ENCODE assay signal across 8 mouse cellular contexts in genomic region chr15:86173136-86173985, GRCm38 (mm10). TPM values are rescaled to one million over a fixed set of nuclear protein-coding genes. Genes with fewer than 3 reads are reported as not detected.
DNase-seq lines count a peak whose midpoint lies in the region; ATAC-seq lines count a peak whose summit lies in the region.

No protein-coding gene starts in this region.

- DNase-seq in heart, adult 18-20 months: peak; percentile 56 to 62
- no peak for DNase-seq in heart, postnatal 25 days (ENCODE audit: low spot score)
- peak; percentile 49 for DNase-seq in brain, adult 2 months (ENCODE audit: low read depth, low spot score)
- peak; percentile 57 to 65 for DNase-seq in spleen, adult 18-20 months
- DNase-seq in adipocyte (ENCODE audit: low spot score): no peak

- H3K36me3 ChIP-seq in kidney, embryonic 16.5 days (ENCODE audit: insufficient read depth, low read length): no peaks in the 10 kb centered on the region
- H3K36me3 ChIP-seq in forebrain, embryonic 13.5 days (ENCODE audit: poor library complexity, severe bottlenecking): no peaks in the 10 kb centered on the region
- H3K36me3 ChIP-seq in hindbrain, embryonic 16.5 days (ENCODE audit: control insufficient read depth, insufficient read depth, low read length): no peaks in the 10 kb centered on the region

- peaks cover 40% of the 10 kb centered on the region for H3K4me1 ChIP-seq in kidney, embryonic 16.5 days (ENCODE audit: insufficient read depth, low read length)
- H3K4me1 ChIP-seq in forebrain, embryonic 13.5 days: peaks cover 29% of the 10 kb centered on the region
- peaks cover 9% of the 10 kb centered on the region; the same call in 1 of the 2 replicates for H3K4me1 ChIP-seq in hindbrain, embryonic 16.5 days (ENCODE audit: control insufficient read depth, insufficient read depth, low read depth, low read length)

- H3K9ac ChIP-seq in kidney, embryonic 16.5 days (replicated peaks; ENCODE audit: low read length): no peak overlapping the region
- no peak overlapping the region for H3K9ac ChIP-seq in forebrain, embryonic 13.5 days
- no peak overlapping the region for H3K9ac ChIP-seq in hindbrain, embryonic 16.5 days (ENCODE audit: low read depth, low read length)

- H3K9me3 ChIP-seq in kidney, embryonic 16.5 days (ENCODE audit: low read length): no peaks in the 10 kb centered on the region
- no peaks in the 10 kb centered on the region for H3K9me3 ChIP-seq in forebrain, embryonic 13.5 days (replicated peaks)
- H3K9me3 ChIP-seq in hindbrain, embryonic 16.5 days (ENCODE audit: control insufficient read depth, low read length): no peaks in the 10 kb centered on the region

- H3K4me2 ChIP-seq in kidney, embryonic 16.5 days (replicated peaks; ENCODE audit: low read depth, low read length): no peak overlapping the region
- no peak overlapping the region for H3K4me2 ChIP-seq in forebrain, embryonic 13.5 days
- no peak overlapping the region for H3K4me2 ChIP-seq in hindbrain, embryonic 16.5 days (ENCODE audit: low read length)

- H3K4me3 ChIP-seq in kidney, embryonic 16.5 days (ENCODE audit: low read length): no peak overlapping the region
- H3K4me3 ChIP-seq in forebrain, embryonic 13.5 days: no peak overlapping the region
- no peak overlapping the region for H3K4me3 ChIP-seq in hindbrain, embryonic 16.5 days (ENCODE audit: low read length)

- intact Hi-C loops in heart, postnatal 25 days (cut with DNase I): no loop called here

- peak overlapping the region; percentile 27; the same call in 1 of the 2 replicates for H3K27ac ChIP-seq in kidney, embryonic 16.5 days (ENCODE audit: low read length)
- H3K27ac ChIP-seq in forebrain, embryonic 13.5 days: no peak overlapping the region
- H3K27ac ChIP-seq in hindbrain, embryonic 16.5 days (ENCODE audit: low read depth, low read length): no peak overlapping the region

- 21% methylated on average over 16 of the region's 16 CpGs for WGBS in kidney, embryonic 16.5 days
- WGBS in forebrain, embryonic 13.5 days: 48% methylated on average over 16 of the region's 16 CpGs
- 47% methylated on average over 16 of the region's 16 CpGs for WGBS in hindbrain, embryonic 16.5 days

- ATAC-seq in kidney, embryonic 16.5 days (ENCODE audit: low FRiP score, low TSS enrichment): no peak; the same call in 1 of the 2 replicates
- no peak for ATAC-seq in forebrain, embryonic 13.5 days
- no peak for ATAC-seq in hindbrain, embryonic 16.5 days

- H3K27me3 ChIP-seq in kidney, embryonic 16.5 days (ENCODE audit: insufficient read depth, low read length): no peaks in the 10 kb centered on the region
- no peaks in the 10 kb centered on the region for H3K27me3 ChIP-seq in forebrain, embryonic 13.5 days
- no peaks in the 10 kb centered on the region for H3K27me3 ChIP-seq in hindbrain, embryonic 16.5 days (replicated peaks; ENCODE audit: control insufficient read depth, insufficient read depth, low read length)

RNA-seq across cellular contexts. Expression of gene Cerk, which starts 12.6 kb away (rescaled TPM):
- 10 to 100 TPM; 29.2 to 32.0 TPM for total RNA-seq in heart, adult 18-20 months (2021)
- 10 to 100 TPM; 29.7 to 29.9 TPM for total RNA-seq in heart, postnatal 25 days (2021)
- 13.6 and 13.7 TPM in 2 replicates for polyA plus RNA-seq in kidney, embryonic 16.5 days (2015; fragmentation: Nextera tagmentation; extraction: Ambion mirVana)
- polyA plus RNA-seq in forebrain, embryonic 13.5 days (2015; fragmentation: Nextera tagmentation; extraction: Ambion mirVana): 19.0 and 20.0 TPM in 2 replicates
- 25.3 and 27.6 TPM in 2 replicates for polyA plus RNA-seq in hindbrain, embryonic 16.5 days (2015; fragmentation: Nextera tagmentation; extraction: Ambion mirVana)

RNA-seq across cellular contexts. Expression of gene Tbc1d22a, which starts 40.9 kb away (rescaled TPM):
- 10 to 100 TPM; 25.7 to 26.0 TPM for total RNA-seq in heart, adult 18-20 months (2021)
- total RNA-seq in heart, postnatal 25 days (2021): 10 to 100 TPM; 21.2 to 21.7 TPM
- polyA plus RNA-seq in kidney, embryonic 16.5 days (2015; fragmentation: Nextera tagmentation; extraction: Ambion mirVana): 16.5 and 16.6 TPM in 2 replicates
- polyA plus RNA-seq in forebrain, embryonic 13.5 days (2015; fragmentation: Nextera tagmentation; extraction: Ambion mirVana): 10.1 and 10.7 TPM in 2 replicates
- polyA plus RNA-seq in hindbrain, embryonic 16.5 days (2015; fragmentation: Nextera tagmentation; extraction: Ambion mirVana): 12.6 and 13.2 TPM in 2 replicates

Comparison
In these comparisons a context has a peak if more than half of its experiments do, and no peak if none do; other contexts are left out.
1. DNase-seq: peak in heart, adult 18-20 months (2 of 2), brain, adult 2 months (single experiment) and spleen, adult 18-20 months (2 of 2); none in heart, postnatal 25 days (single experiment) and adipocyte (single experiment).